Mouse (Mus musculus) MEL (cell line): ENCODE data around the gene Stx2. TPM values are rescaled to one million over a fixed set of nuclear protein-coding genes. Genes with fewer than 3 reads are reported as not detected.
A peak's percentile ranks its signal among the peaks of the same experiment; 100 is the strongest.

Experiments used
- DNase-seq: peaks from one replicate; pipeline ENCODE4 v3.0.0; 2011; ENCODE audit warnings: low read depth, low spot score
- H3K27ac ChIP-seq: 2 replicates; pipeline ENCODE4 v1.5.1; 2012; ENCODE audit warnings: low read depth, mild to moderate bottlenecking, control low read depth, low read length, moderate library complexity; ENCODE audit not compliant: control insufficient read depth
- H3K27me3 ChIP-seq, 2 experiments: fragments of 150-350 bp in 1 of 2; sonication (generic) in 1 of 2; 2 replicates each; pipeline ENCODE4 v1.6.1; 2012; ENCODE audit warnings: low read length in 2 of 2, mild to moderate bottlenecking in 2 of 2, improper control_type of control experiment in 1 of 2, moderate library complexity in 1 of 2; ENCODE audit not compliant: insufficient read depth in 2 of 2, control insufficient read depth in 1 of 2
- H3K36me3 ChIP-seq, 2 experiments: 2 replicates each; pipeline ENCODE4 v1.6.1; 2012 to 2014; ENCODE audit warnings: low read length in 2 of 2, improper control_type of control experiment in 1 of 2, inconsistent platforms in 1 of 2, mild to moderate bottlenecking in 1 of 2; ENCODE audit not compliant: insufficient read depth in 2 of 2, control insufficient read depth in 1 of 2
- H3K4me1 ChIP-seq, 2 experiments: fragments of 150-350 bp in 1 of 2; sonication (generic) in 1 of 2; 2 replicates each; pipeline ENCODE4 v1.6.1; 2012; ENCODE audit warnings: low read length in 2 of 2, improper control_type of control experiment in 1 of 2, mild to moderate bottlenecking in 1 of 2; ENCODE audit not compliant: insufficient read depth in 2 of 2, control insufficient read depth in 1 of 2
- H3K4me3 ChIP-seq, 2 experiments: fragments of 150-350 bp in 1 of 2; sonication (generic) in 1 of 2; 2 replicates each; pipeline ENCODE4 v1.5.1; 2012; ENCODE audit warnings: low read depth in 2 of 2, low read length in 2 of 2, mild to moderate bottlenecking in 2 of 2, moderate library complexity in 2 of 2, control low read depth in 1 of 2, improper control_type of control experiment in 1 of 2; ENCODE audit not compliant: control insufficient read depth in 1 of 2, insufficient read depth in 1 of 2
- H3K79me2 ChIP-seq: 2 replicates; pipeline ENCODE4 v1.6.1; 2012; ENCODE audit warnings: mild to moderate bottlenecking, low read length, moderate library complexity; ENCODE audit not compliant: control insufficient read depth, poor library complexity, insufficient read depth
- H3K9ac ChIP-seq: 2 replicates; pipeline ENCODE4 v1.6.1; 2012; ENCODE audit warnings: low read depth, mild to moderate bottlenecking, control low read depth, low read length, moderate library complexity; ENCODE audit not compliant: control insufficient read depth, poor library complexity, severe bottlenecking
- H3K9me3 ChIP-seq: fragments of 150-350 bp; sonication (generic); replicated peaks from 2 replicates; pipeline ENCODE4 v1.6.1; 2012; ENCODE audit warnings: mild to moderate bottlenecking, low read length, improper control_type of control experiment, moderate library complexity; ENCODE audit not compliant: insufficient read depth
- CHD1 ChIP-seq: IDR thresholded peaks from 2 replicates; pipeline ENCODE4 v1.6.1; 2012; ENCODE audit warnings: low read depth, mild to moderate bottlenecking, inconsistent platforms, low read length, improper control_type of control experiment
- CHD2 ChIP-seq: IDR thresholded peaks from 2 replicates; pipeline ENCODE4 v1.6.1; 2011; ENCODE audit warnings: low read length, improper control_type of control experiment
- E2F4 ChIP-seq: IDR thresholded peaks from 2 replicates; pipeline ENCODE4 v1.6.1; 2011; ENCODE audit warnings: low read depth, low read length, improper control_type of control experiment, borderline replicate concordance
- ELF1 ChIP-seq: IDR thresholded peaks from 2 replicates; pipeline ENCODE4 v1.6.1; 2014; ENCODE audit warnings: low read depth, mild to moderate bottlenecking, inconsistent platforms, low read length, improper control_type of control experiment, moderate library complexity
- EP300 ChIP-seq, 2 experiments: IDR thresholded peaks; 2 replicates each; pipeline ENCODE4 v1.6.1; 2011; ENCODE audit warnings: improper control_type of control experiment in 2 of 2, low read length in 2 of 2, low read depth in 1 of 2, mild to moderate bottlenecking in 1 of 2
- ETS1 ChIP-seq: IDR thresholded peaks from 2 replicates; pipeline ENCODE4 v1.6.1; 2012; ENCODE audit warnings: low read depth, mild to moderate bottlenecking, inconsistent platforms, low read length, improper control_type of control experiment, moderate library complexity
- GABPA ChIP-seq: IDR thresholded peaks from 2 replicates; pipeline ENCODE4 v1.6.1; 2012; ENCODE audit warnings: low read depth, mild to moderate bottlenecking, inconsistent platforms, low read length, improper control_type of control experiment, moderate library complexity
- HCFC1 ChIP-seq: IDR thresholded peaks from 2 replicates; pipeline ENCODE4 v1.6.1; 2012; ENCODE audit warnings: low read depth, mild to moderate bottlenecking, inconsistent platforms, low read length, improper control_type of control experiment, moderate library complexity
- KAT2A ChIP-seq: conservative IDR thresholded peaks from 2 replicates; pipeline ENCODE4 v1.6.1; 2012; ENCODE audit warnings: low read depth, low read length, improper control_type of control experiment, inconsistent platforms
- MAFK ChIP-seq: IDR thresholded peaks from 2 replicates; pipeline ENCODE4 v1.6.1; 2011; ENCODE audit warnings: low read depth, mild to moderate bottlenecking, low read length, improper control_type of control experiment, borderline replicate concordance
- MAX ChIP-seq: IDR thresholded peaks from 2 replicates; pipeline ENCODE4 v1.6.1; 2011; ENCODE audit warnings: low read length, improper control_type of control experiment
- MAZ ChIP-seq: IDR thresholded peaks from 2 replicates; pipeline ENCODE4 v1.6.1; 2012; ENCODE audit warnings: low read depth, mild to moderate bottlenecking, inconsistent platforms, low read length, improper control_type of control experiment
- MXI1 ChIP-seq: IDR thresholded peaks from 2 replicates; pipeline ENCODE4 v1.6.1; 2011; ENCODE audit warnings: mild to moderate bottlenecking, low read depth, low read length, improper control_type of control experiment
- MYC ChIP-seq: IDR thresholded peaks from 2 replicates; pipeline ENCODE4 v1.6.1; 2011; ENCODE audit warnings: low read depth, mild to moderate bottlenecking, low read length, improper control_type of control experiment, moderate library complexity
- NELFE ChIP-seq: IDR thresholded peaks from 2 replicates; pipeline ENCODE4 v1.6.1; 2011; ENCODE audit warnings: low read depth, low read length, improper control_type of control experiment
- NRF1 ChIP-seq: IDR thresholded peaks from 2 replicates; pipeline ENCODE4 v1.6.1; 2014; ENCODE audit warnings: low read depth, mild to moderate bottlenecking, inconsistent platforms, low read length, improper control_type of control experiment, moderate library complexity; ENCODE audit not compliant: poor library complexity, insufficient read depth, severe bottlenecking
- POLR2A ChIP-seq, 2 experiments: IDR thresholded peaks; 2 replicates each; pipeline ENCODE4 v1.6.1; 2011 to 2012; ENCODE audit warnings: low read length in 2 of 2, mild to moderate bottlenecking in 2 of 2, control low read depth in 1 of 2, improper control_type of control experiment in 1 of 2, low read depth in 1 of 2, moderate library complexity in 1 of 2; ENCODE audit not compliant: control insufficient read depth in 1 of 2, insufficient read depth in 1 of 2, poor library complexity in 1 of 2
- POLR2AphosphoS2 ChIP-seq: IDR thresholded peaks from 2 replicates; pipeline ENCODE4 v1.6.1; 2011; ENCODE audit warnings: low read length, improper control_type of control experiment
- RCOR1 ChIP-seq: IDR thresholded peaks from 2 replicates; pipeline ENCODE4 v1.6.1; 2012; ENCODE audit warnings: low read depth, mild to moderate bottlenecking, inconsistent platforms, low read length, improper control_type of control experiment
- SIN3A ChIP-seq: IDR thresholded peaks from 2 replicates; pipeline ENCODE4 v1.6.1; 2012; ENCODE audit warnings: low read length, improper control_type of control experiment, inconsistent platforms
- TAL1 ChIP-seq: IDR thresholded peaks from 2 replicates; pipeline ENCODE4 v1.6.1; 2012; ENCODE audit warnings: mild to moderate bottlenecking, inconsistent platforms, low read length, moderate library complexity, mixed read lengths
- TBP ChIP-seq: IDR thresholded peaks from 2 replicates; pipeline ENCODE4 v1.8.0; 2011; ENCODE audit warnings: low read depth, low read length, improper control_type of control experiment
- UBTF ChIP-seq: IDR thresholded peaks from 2 replicates; pipeline ENCODE4 v1.6.1; 2012; ENCODE audit warnings: low read depth, mild to moderate bottlenecking, inconsistent platforms, low read length, improper control_type of control experiment, moderate library complexity, borderline replicate concordance; ENCODE audit not compliant: insufficient read depth
- USF1 ChIP-seq: IDR thresholded peaks from 2 replicates; pipeline ENCODE4 v1.6.1; 2014; ENCODE audit warnings: low read depth, mild to moderate bottlenecking, inconsistent platforms, low read length, improper control_type of control experiment, moderate library complexity
- USF2 ChIP-seq, 2 experiments: IDR thresholded peaks; 2 replicates each; pipeline ENCODE4 v1.6.1; 2011 to 2012; ENCODE audit warnings: improper control_type of control experiment in 2 of 2, low read length in 2 of 2, borderline replicate concordance in 1 of 2, inconsistent platforms in 1 of 2, low read depth in 1 of 2, mild to moderate bottlenecking in 1 of 2; ENCODE audit not compliant: insufficient read depth in 1 of 2
- ZC3H11A ChIP-seq: IDR thresholded peaks from 2 replicates; pipeline ENCODE4 v1.6.1; 2012; ENCODE audit warnings: low read depth, mild to moderate bottlenecking, inconsistent platforms, low read length, improper control_type of control experiment
- ZKSCAN1 ChIP-seq: IDR thresholded peaks from 2 replicates; pipeline ENCODE4 v1.6.1; 2012; ENCODE audit warnings: low read depth, mild to moderate bottlenecking, inconsistent platforms, low read length, improper control_type of control experiment, moderate library complexity
- ZMIZ1 ChIP-seq: IDR thresholded peaks from 2 replicates; pipeline ENCODE4 v1.6.1; 2012; ENCODE audit warnings: low read depth, mild to moderate bottlenecking, inconsistent platforms, low read length, improper control_type of control experiment, moderate library complexity
- polyA plus RNA-seq, 2 experiments: library from polyadenylated mRNA; stranded (reverse) in 1 of 2; unstranded in 1 of 2; fragments of >175 nt in 1 of 2; fragments of >200 nt in 1 of 2; gene quantifications; 2 replicates each; pipeline versions ENCODE4 v1.2.1 to v1.2.4; 2012; ENCODE audit warnings: low replicate concordance in 2 of 2, low read depth in 1 of 2; ENCODE audit not compliant: insufficient read length in 2 of 2, insufficient read depth in 1 of 2, missing spikeins in 1 of 2
- total RNA-seq: library from RNA; depleted of rRNA; stranded (reverse); fragments of 300-350 nt; gene quantifications from 2 replicates; pipeline ENCODE4 v1.2.3, GENCODE M21; 2012

Gene Stx2
- total and polyA plus RNA-seq, 3 experiments = 84.8 to 97.1 TPM; not detected in 1

GRCm38 (mm10) chr5:129019497-129020299 is 11.3 kb upstream of the Stx2 start, which contains the start of gene Ran:
TSS of gene Ran (plus strand) at chr5:129020069.
- peaks cover 28% of the 10 kb centered on the region for H3K79me2 ChIP-seq
- DNase-seq = peak; percentile 94
- H3K4me3 ChIP-seq = peak within 1 kb of the TSS; percentile 69 to 91
- H3K9me3 ChIP-seq = no peaks in the 10 kb centered on the region
- TF ChIP-seq E2F4 = peak; percentile 89; the same call in 1 of the 2 replicates
- peak; percentile 71 for TF ChIP-seq ZMIZ1
- no peak for TF ChIP-seq GABPA
- TF ChIP-seq CHD1 = no peak
- TF ChIP-seq HCFC1 = peak; percentile 65
- no peak for TF ChIP-seq RCOR1
- TF ChIP-seq ETS1 = peak; percentile 32; the same call in 1 of the 2 replicates
- TF ChIP-seq POLR2A (IDR thresholded peaks at IDR 0.05; ENCODE audit: control insufficient read depth in 1 of 2, insufficient read depth in 1 of 2, low read depth in 1 of 2, low read length in 2 of 2, poor library complexity in 1 of 2) = peak; percentile 68 to 78
- no peak for TF ChIP-seq TAL1
- no peak for TF ChIP-seq ZC3H11A
- no peak; the same call in 1 of the 2 replicates for TF ChIP-seq MAZ
- TF ChIP-seq SIN3A = peak; percentile 43
- TF ChIP-seq MAFK = no peak
- no peak for TF ChIP-seq ZKSCAN1
- peak; percentile 70 for TF ChIP-seq TBP
- peak; percentile 65 for TF ChIP-seq ELF1
- peak; percentile 86 for TF ChIP-seq NRF1
- TF ChIP-seq CHD2 = no peak
- TF ChIP-seq MYC = peak; percentile 89
- peak; percentile 67; the same call in 1 of the 2 replicates for TF ChIP-seq POLR2AphosphoS2
- no peak for TF ChIP-seq UBTF
- TF ChIP-seq MAX = peak; percentile 97
- peak; percentile 78 for TF ChIP-seq NELFE
- TF ChIP-seq EP300 (IDR thresholded peaks at IDR 0.05; ENCODE audit: low read depth in 1 of 2, low read length in 2 of 2) = peak in 1 of 2 experiments; percentile 37; a peak in 1 of 4 replicates
- peak; percentile 54 for TF ChIP-seq MXI1
- TF ChIP-seq USF2 (IDR thresholded peaks at IDR 0.05; ENCODE audit: borderline replicate concordance in 1 of 2, insufficient read depth in 1 of 2, low read depth in 1 of 2, low read length in 2 of 2) = peak in 1 of 2 experiments; percentile 78; a peak in 3 of 4 replicates
- peak; percentile 47; the same call in 1 of the 2 replicates for TF ChIP-seq KAT2A
- TF ChIP-seq USF1 = peak; percentile 93
- H3K27me3 ChIP-seq = no peaks in the 10 kb centered on the region
- H3K9ac ChIP-seq = peak within 1 kb of the TSS; percentile 99
- H3K4me1 ChIP-seq = peaks cover 3 to 16% of the 10 kb centered on the region in 2 experiments; a peak in 3 of 4 replicates
- peaks cover 13 to 14% of the 10 kb centered on the region in 2 experiments for H3K36me3 ChIP-seq
- peak within 1 kb of the TSS; percentile 97 for H3K27ac ChIP-seq
